Mouse (Mus musculus) liver, adult 2 months (tissue): ENCODE results near the gene Magi2.

Experiments used
- CTCF ChIP-seq: fragments of 200-500 bp; IDR thresholded peaks from 2 replicates; pipeline ENCODE4 v1.5.1; 2011; ENCODE audit warnings: low read depth, low read length, control low read depth
- POLR2A ChIP-seq: fragments of 200-500 bp; IDR thresholded peaks from 2 replicates; pipeline ENCODE4 v1.6.1; 2011; ENCODE audit warnings: low read length, control low read depth; ENCODE audit not compliant: insufficient read depth; ENCODE audit errors: extremely low read depth

GRCm38 (mm10) chr5:20642196-20642595, 1415.4 kb downstream of the Magi2 start:
- TF ChIP-seq CTCF: no peak
- no peak for TF ChIP-seq POLR2A
